Comparison of ENCODE assay signal across 21 mouse cellular contexts in the genomic region with DNA sequence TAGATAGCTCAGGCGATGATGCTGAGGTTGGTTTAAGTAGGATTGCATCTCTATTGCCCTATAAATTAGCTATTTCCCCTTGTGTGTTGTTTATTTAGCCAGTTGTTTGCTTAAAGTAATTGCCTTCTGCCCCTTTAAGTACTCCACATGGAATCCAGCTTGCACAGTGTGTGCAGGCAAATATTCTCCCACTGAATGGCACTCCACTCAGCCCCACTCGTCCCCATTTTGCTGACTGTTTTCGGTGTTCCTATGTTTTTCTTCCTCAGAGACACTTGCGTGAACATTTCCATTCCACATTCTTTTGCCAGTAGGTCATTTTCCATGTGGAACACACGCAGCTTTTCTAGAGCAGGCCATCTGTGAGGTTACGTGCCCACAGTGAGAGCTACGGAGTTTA. TPM values are rescaled to one million over a fixed set of nuclear protein-coding genes. Genes with fewer than 3 reads are reported as not detected.
DNase-seq lines count a peak whose midpoint lies in the region; ATAC-seq and TF ChIP-seq lines count a peak whose summit lies in the region.
"Had no signal": no experiment of that assay in that cellular context is flagged by ENCODE, and none has a peak within 500 bp of the region (broad histone marks: within the 10 kb centered on the region; RNA-seq: fewer than 3 reads in every experiment).

No protein-coding gene starts in this region.

- no peak overlapping the region for H3K9ac ChIP-seq in limb, embryonic 14.5 days (ENCODE audit: low read depth, low read length, severe bottlenecking)
- H3K9ac ChIP-seq: forebrain, embryonic 15.5 days; hindbrain, embryonic 12.5 days had no signal

- no peak for TF ChIP-seq CTCF in lung, adult 2 months (IDR thresholded peaks at IDR 0.05; ENCODE audit: insufficient read depth, low read length)

- H3K27me3 ChIP-seq in limb, embryonic 14.5 days (ENCODE audit: control insufficient read depth, insufficient read depth, low read length): no peaks in the 10 kb centered on the region
- H3K27me3 ChIP-seq: CH12.LX; forebrain, embryonic 15.5 days; hindbrain, embryonic 12.5 days; Patski had no signal

- no peak overlapping the region for H3K4me3 ChIP-seq in lung, adult 2 months (replicated peaks; ENCODE audit: extremely low read depth, low read depth, low read length)
- H3K4me3 ChIP-seq in limb, embryonic 14.5 days (replicated peaks; ENCODE audit: low read length): no peak overlapping the region
- H3K4me3 ChIP-seq: embryonic facial prominence, embryonic 10.5 days; erythroblast, embryonic 14.5 days; forebrain, embryonic 10.5 days; forebrain, embryonic 15.5 days; heart, embryonic 10.5 days; hindbrain, embryonic 12.5 days had no signal

- TF ChIP-seq POLR2A in lung, adult 2 months (IDR thresholded peaks at IDR 0.05; ENCODE audit: borderline replicate concordance, extremely low read depth, low read depth, low read length): no peak
- no peak for TF ChIP-seq POLR2A in limb, embryonic 14.5 days (IDR thresholded peaks at IDR 0.05; ENCODE audit: borderline replicate concordance, extremely low read depth, insufficient read depth, insufficient read length)

- ATAC-seq in limb, embryonic 14.5 days (ENCODE audit: low FRiP score, low read depth): no peak
- ATAC-seq: activated CD4-positive, CD25-positive, alpha-beta regulatory T cell, adult 4 months; forebrain, embryonic 15.5 days; Patski had no signal

- H3K36me3 ChIP-seq in limb, embryonic 14.5 days (ENCODE audit: control insufficient read depth, insufficient read depth, low read length): peaks cover 32% of the 10 kb centered on the region
- H3K36me3 ChIP-seq: forebrain, embryonic 15.5 days; hindbrain, embryonic 12.5 days had no signal

- 0 out of 2 replicates have a peak overlapping the region, but pooled peaks have one; percentile 20 for H3K27ac ChIP-seq in limb, embryonic 14.5 days (replicated peaks; ENCODE audit: low read depth, low read length)
- H3K27ac ChIP-seq: embryonic facial prominence, embryonic 10.5 days; forebrain, embryonic 10.5 days; forebrain, embryonic 15.5 days; heart, embryonic 10.5 days; hindbrain, embryonic 12.5 days had no signal

- WGBS in lung, adult 2 months: 67% methylated on average over 7 of the region's 7 CpGs
- 69% methylated on average over 7 of the region's 7 CpGs for WGBS in limb, embryonic 14.5 days

- H3K9me3 ChIP-seq in limb, embryonic 14.5 days (ENCODE audit: control insufficient read depth, low read length): no peaks in the 10 kb centered on the region
- H3K9me3 ChIP-seq: embryonic facial prominence, embryonic 10.5 days; forebrain, embryonic 10.5 days; forebrain, embryonic 15.5 days; heart, embryonic 10.5 days; hindbrain, embryonic 12.5 days had no signal

- no peak overlapping the region for H3K4me2 ChIP-seq in limb, embryonic 14.5 days (replicated peaks; ENCODE audit: low read depth, low read length, severe bottlenecking)
- H3K4me2 ChIP-seq: forebrain, embryonic 15.5 days; hindbrain, embryonic 12.5 days had no signal

- peaks cover 2% of the 10 kb centered on the region; the same call in 1 of the 2 replicates for H3K4me1 ChIP-seq in lung, adult 2 months (ENCODE audit: control insufficient read depth, insufficient read depth, low read length)
- no peaks in the 10 kb centered on the region for H3K4me1 ChIP-seq in limb, embryonic 14.5 days (ENCODE audit: control insufficient read depth, insufficient read depth, low read length)
- H3K4me1 ChIP-seq: embryonic facial prominence, embryonic 10.5 days; forebrain, embryonic 10.5 days; forebrain, embryonic 15.5 days; heart, embryonic 10.5 days; hindbrain, embryonic 12.5 days had no signal

- peak; percentile 47 to 60 for DNase-seq in lung, adult 18-20 months
- no peak for DNase-seq in lung, adult 2 months
- DNase-seq in limb, embryonic 14.5 days (ENCODE audit: low spot score): no peak
- DNase-seq in lung, postnatal 10 days: peak; percentile 19
- no peak for DNase-seq in urinary bladder, postnatal 4 days (ENCODE audit: low spot score in 2 of 2)
- no peak for DNase-seq in heart, adult 18-20 months
- DNase-seq: adrenal gland, postnatal 25 days; cerebellum, adult 2 months; cerebellum, postnatal 10 days; gastrocnemius, postnatal 36 days; heart, postnatal 10 days; heart, postnatal 4 days had no signal

RNA-seq across cellular contexts. Expression of a gene that starts 12.6 kb away (rescaled TPM):
- 4.8 and 7.2 TPM in 2 replicates for polyA plus RNA-seq in lung, adult 2 months (2012; rRNA removed)
- 20.8 and 22.5 TPM in 2 replicates for polyA plus RNA-seq in limb, embryonic 14.5 days (2012; rRNA removed)
- 12.0 and 14.2 TPM in 2 replicates for polyA plus RNA-seq in limb, embryonic 14.5 days (2014; fragmentation: Nextera tagmentation; extraction: Ambion mirVana)
- 1 to 10 TPM; 6.7 to 9.3 TPM for total RNA-seq in heart, adult 18-20 months (2021)

RNA-seq across cellular contexts. Expression of a gene that starts 21.2 kb away (rescaled TPM):
- polyA plus RNA-seq in lung, adult 2 months (2012; rRNA removed): 72.4 and 115 TPM in 2 replicates
- 23.3 and 27.7 TPM in 2 replicates for polyA plus RNA-seq in limb, embryonic 14.5 days (2012; rRNA removed)
- polyA plus RNA-seq in limb, embryonic 14.5 days (2014; fragmentation: Nextera tagmentation; extraction: Ambion mirVana): 21.9 TPM in 2 replicates
- 1 to 10 TPM; 1.5 to 2.6 TPM for total RNA-seq in heart, adult 18-20 months (2021)

Comparison
In these comparisons a context has a peak if more than half of its experiments do, and no peak if none do; other contexts are left out.
1. DNase-seq: peak in lung, adult 18-20 months (2 of 2) and lung, postnatal 10 days (single experiment); none in lung, adult 2 months (single experiment), limb, embryonic 14.5 days (single experiment), urinary bladder, postnatal 4 days (0 of 2) and heart, adult 18-20 months (0 of 2).